Mouse (Mus musculus) neutrophil, adult 65 days (primary cell): ENCODE measurements around the gene Impad1. TPM values are rescaled to one million over a fixed set of nuclear protein-coding genes. Genes with fewer than 3 reads are reported as not detected.

Experiments used
- total RNA-seq: library from RNA; stranded (reverse); gene quantifications from 2 replicates; pipeline ENCODE4 v1.2.4, GENCODE M21; 2023

Impad1 gene
- total RNA-seq: 8.7 and 11.3 TPM in 2 replicates

GRCm38 (mm10) chr4:4792992-4793834 lies at the start of gene Impad1:
Gene Impad1 (minus strand): TSS chr4:4793355.

